In genomic region chr7:16271139-16271538, GRCm38 (mm10) we compare ENCODE assay signal across 15 mouse cellular contexts. TPM values are rescaled to one million over a fixed set of nuclear protein-coding genes. Genes with fewer than 3 reads are reported as not detected.
DNase-seq lines count a peak whose midpoint lies in the region; ATAC-seq lines count a peak whose summit lies in the region.
"Had no signal": no experiment of that assay in that cellular context is flagged by ENCODE, and none has a peak within 500 bp of the region (broad histone marks: within the 10 kb centered on the region; RNA-seq: fewer than 3 reads in every experiment).

No protein-coding gene starts in this region.

- 80% methylated on average over 1 of the region's 1 CpGs for WGBS in midbrain, embryonic 11.5 days
- WGBS in midbrain, embryonic 10.5 days = 74% methylated on average over 1 of the region's 1 CpGs
- 66% methylated on average over 1 of the region's 1 CpGs for WGBS in limb, embryonic 15.5 days

- ATAC-seq in midbrain, embryonic 11.5 days (ENCODE audit: low FRiP score) = no peak
- no peak for ATAC-seq in limb, embryonic 15.5 days (ENCODE audit: insufficient number of reproducible peaks, low FRiP score, low TSS enrichment, low read depth)
- ATAC-seq: intestine, embryonic 16.5 days had no signal

- no peaks in the 10 kb centered on the region for H3K9me3 ChIP-seq in midbrain, embryonic 11.5 days (ENCODE audit: control insufficient read depth, low read length)
- H3K9me3 ChIP-seq in midbrain, embryonic 10.5 days (replicated peaks) = no peaks in the 10 kb centered on the region
- no peaks in the 10 kb centered on the region for H3K9me3 ChIP-seq in limb, embryonic 15.5 days
- H3K9me3 ChIP-seq: forebrain, embryonic 12.5 days; neural tube, embryonic 12.5 days had no signal

- intact Hi-C loops in heart, postnatal 10 days (cut with DNase I) = no loop called here
- intact Hi-C loops in left cerebral cortex, postnatal 36 days (cut with DNase I) = loop anchor here (5.0 kb wide), 1 partner anchor 49 kb away; the partner anchor contains the start of gene Dhx34

- H3K9ac ChIP-seq in midbrain, embryonic 11.5 days (ENCODE audit: low read length) = no peak overlapping the region
- no peak overlapping the region for H3K9ac ChIP-seq in limb, embryonic 15.5 days

- DNase-seq in heart, adult 11 months = peak; percentile 88
- no peak for DNase-seq in heart, postnatal 10 days
- peak; percentile 2 for DNase-seq in midbrain, embryonic 11.5 days (ENCODE audit: low spot score, missing footprints)
- no peak for DNase-seq in midbrain, embryonic 10.5 days (ENCODE audit: low spot score)
- no peak for DNase-seq in c-Kit-positive CD71-positive TER-119-positive erythroid progenitor cells, embryonic 14.5 days (ENCODE audit: low spot score)
- DNase-seq in left cerebral cortex, postnatal 36 days (ENCODE audit: low spot score in 2 of 2) = no peak
- no peak for DNase-seq in left cerebral cortex, adult 11 months (ENCODE audit: low spot score)
- DNase-seq: B cell, adult 2 months; cerebellum, adult 9-11 months; heart, adult 18-20 months had no signal

- H3K4me1 ChIP-seq in midbrain, embryonic 11.5 days (ENCODE audit: control insufficient read depth, insufficient read depth, low read length) = peaks cover 17% of the 10 kb centered on the region
- peaks cover 38% of the 10 kb centered on the region for H3K4me1 ChIP-seq in midbrain, embryonic 10.5 days
- peaks cover 31% of the 10 kb centered on the region for H3K4me1 ChIP-seq in limb, embryonic 15.5 days

- H3K36me3 ChIP-seq in midbrain, embryonic 11.5 days (ENCODE audit: control insufficient read depth, insufficient read depth, low read length) = peaks cover 5% of the 10 kb centered on the region; the same call in 1 of the 2 replicates
- peaks cover 13% of the 10 kb centered on the region for H3K36me3 ChIP-seq in midbrain, embryonic 10.5 days
- H3K36me3 ChIP-seq in limb, embryonic 15.5 days = peaks cover 13% of the 10 kb centered on the region

- no peak overlapping the region for H3K4me2 ChIP-seq in midbrain, embryonic 11.5 days
- 0 out of 2 replicates have a peak overlapping the region, but pooled peaks have one; percentile 89 for H3K4me2 ChIP-seq in limb, embryonic 15.5 days

- no peak overlapping the region for H3K27ac ChIP-seq in midbrain, embryonic 11.5 days (ENCODE audit: low read depth, low read length)
- H3K27ac ChIP-seq in midbrain, embryonic 10.5 days (replicated peaks) = no peak overlapping the region
- H3K27ac ChIP-seq in limb, embryonic 15.5 days = no peak overlapping the region
- H3K27ac ChIP-seq: forebrain, embryonic 12.5 days; kidney, postnatal 0 days; neural tube, embryonic 12.5 days had no signal

- H3K4me3 ChIP-seq in midbrain, embryonic 11.5 days (ENCODE audit: low read depth, low read length) = no peak overlapping the region
- no peak overlapping the region for H3K4me3 ChIP-seq in midbrain, embryonic 10.5 days
- H3K4me3 ChIP-seq in limb, embryonic 15.5 days = no peak overlapping the region
- H3K4me3 ChIP-seq: neural tube, embryonic 12.5 days had no signal

- peaks cover 3% of the 10 kb centered on the region for H3K27me3 ChIP-seq in midbrain, embryonic 11.5 days (ENCODE audit: control insufficient read depth, insufficient read depth, low read length)
- H3K27me3 ChIP-seq in midbrain, embryonic 10.5 days (ENCODE audit: low read depth, poor library complexity, severe bottlenecking) = peaks cover 40% of the 10 kb centered on the region
- H3K27me3 ChIP-seq in limb, embryonic 15.5 days = no peaks in the 10 kb centered on the region

RNA-seq across cellular contexts. Expression of gene Inafm1, which starts 2.3 kb away (rescaled TPM):
- total RNA-seq in heart, postnatal 10 days (2021) = 10 to 100 TPM; 15.6 to 15.7 TPM
- polyA plus RNA-seq in midbrain, embryonic 11.5 days (2014; fragmentation: Nextera tagmentation; extraction: Ambion mirVana) = 9.8 and 10.3 TPM in 2 replicates
- polyA plus RNA-seq in midbrain, embryonic 10.5 days (2016; fragmentation: Nextera tagmentation; extraction: Ambion mirVana) = 6.3 and 10.0 TPM in 2 replicates
- 23.9 and 28.1 TPM in 2 replicates for polyA plus RNA-seq in limb, embryonic 15.5 days (2015; fragmentation: Nextera tagmentation; extraction: Ambion mirVana)
- total RNA-seq in left cerebral cortex, postnatal 36 days (2021) = 10 to 100 TPM; 32.1 to 33.5 TPM

RNA-seq across cellular contexts. Expression of gene C5ar1, which starts 11.8 kb away (rescaled TPM):
- total RNA-seq in heart, postnatal 10 days (2021) = 1 to 10 TPM; 4.6 to 4.8 TPM
- polyA plus RNA-seq in midbrain, embryonic 11.5 days (2014; fragmentation: Nextera tagmentation; extraction: Ambion mirVana) = 1.3 TPM in 2 replicates
- 0.86 and 1.4 TPM in 2 replicates for polyA plus RNA-seq in midbrain, embryonic 10.5 days (2016; fragmentation: Nextera tagmentation; extraction: Ambion mirVana)
- 5.3 and 5.4 TPM in 2 replicates for polyA plus RNA-seq in limb, embryonic 15.5 days (2015; fragmentation: Nextera tagmentation; extraction: Ambion mirVana)
- total RNA-seq in left cerebral cortex, postnatal 36 days (2021) = 1 to 10 TPM in 1 of 2 experiments, under 1 TPM in 1; 0.54 to 2.5 TPM

RNA-seq across cellular contexts. Expression of gene Ccdc9, which starts 15.5 kb away (rescaled TPM):
- total RNA-seq in heart, postnatal 10 days (2021) = 10 to 100 TPM; 38.2 to 39.1 TPM
- 17.9 and 20.2 TPM in 2 replicates for polyA plus RNA-seq in midbrain, embryonic 11.5 days (2014; fragmentation: Nextera tagmentation; extraction: Ambion mirVana)
- polyA plus RNA-seq in midbrain, embryonic 10.5 days (2016; fragmentation: Nextera tagmentation; extraction: Ambion mirVana) = 24.6 and 34.1 TPM in 2 replicates
- 26.6 and 27.0 TPM in 2 replicates for polyA plus RNA-seq in limb, embryonic 15.5 days (2015; fragmentation: Nextera tagmentation; extraction: Ambion mirVana)
- 10 to 100 TPM; 75.4 to 87.2 TPM for total RNA-seq in left cerebral cortex, postnatal 36 days (2021)

RNA-seq across cellular contexts. Expression of gene C5ar2, which starts 27.2 kb away (rescaled TPM):
- under 1 TPM; 0.38 to 0.50 TPM for total RNA-seq in heart, postnatal 10 days (2021)
- 0.12 TPM in 1 of 2 replicates, not detected in the other for polyA plus RNA-seq in midbrain, embryonic 11.5 days (2014; fragmentation: Nextera tagmentation; extraction: Ambion mirVana)
- 0.04 and 0.10 TPM in 2 replicates for polyA plus RNA-seq in midbrain, embryonic 10.5 days (2016; fragmentation: Nextera tagmentation; extraction: Ambion mirVana)
- 0.17 and 0.26 TPM in 2 replicates for polyA plus RNA-seq in limb, embryonic 15.5 days (2015; fragmentation: Nextera tagmentation; extraction: Ambion mirVana)
- under 1 TPM; 0.61 to 0.74 TPM for total RNA-seq in left cerebral cortex, postnatal 36 days (2021)
- polyA plus RNA-seq: forebrain, embryonic 12.5 days had no signal

RNA-seq across cellular contexts. Expression of gene Bbc3, which starts 37.1 kb away (rescaled TPM):
- 1 to 10 TPM; 9.5 to 9.8 TPM for total RNA-seq in heart, postnatal 10 days (2021)
- 6.3 and 8.3 TPM in 2 replicates for polyA plus RNA-seq in midbrain, embryonic 11.5 days (2014; fragmentation: Nextera tagmentation; extraction: Ambion mirVana)
- polyA plus RNA-seq in midbrain, embryonic 10.5 days (2016; fragmentation: Nextera tagmentation; extraction: Ambion mirVana) = 14.4 and 17.1 TPM in 2 replicates
- 6.4 and 7.0 TPM in 2 replicates for polyA plus RNA-seq in limb, embryonic 15.5 days (2015; fragmentation: Nextera tagmentation; extraction: Ambion mirVana)
- 10 to 100 TPM; 11.9 to 14.6 TPM for total RNA-seq in left cerebral cortex, postnatal 36 days (2021)

Comparison
In these comparisons a context has a peak if more than half of its experiments do, and no peak if none do; other contexts are left out.
1. DNase-seq: peak in heart, adult 11 months (single experiment) and midbrain, embryonic 11.5 days (single experiment); none in heart, postnatal 10 days (0 of 2), midbrain, embryonic 10.5 days (single experiment), c-Kit-positive CD71-positive TER-119-positive erythroid progenitor cells, embryonic 14.5 days (single experiment), left cerebral cortex, postnatal 36 days (0 of 2) and left cerebral cortex, adult 11 months (single experiment).